Mouse (Mus musculus) skeletal muscle tissue, adult 2 months (tissue): ENCODE results near the gene Alg14.

Source experiments
- DNase-seq: peaks from one replicate; pipeline ENCODE4 v3.0.0-alpha.2; 2012; ENCODE audit warnings: low read depth, low spot score

Gene Alg14

DNA sequence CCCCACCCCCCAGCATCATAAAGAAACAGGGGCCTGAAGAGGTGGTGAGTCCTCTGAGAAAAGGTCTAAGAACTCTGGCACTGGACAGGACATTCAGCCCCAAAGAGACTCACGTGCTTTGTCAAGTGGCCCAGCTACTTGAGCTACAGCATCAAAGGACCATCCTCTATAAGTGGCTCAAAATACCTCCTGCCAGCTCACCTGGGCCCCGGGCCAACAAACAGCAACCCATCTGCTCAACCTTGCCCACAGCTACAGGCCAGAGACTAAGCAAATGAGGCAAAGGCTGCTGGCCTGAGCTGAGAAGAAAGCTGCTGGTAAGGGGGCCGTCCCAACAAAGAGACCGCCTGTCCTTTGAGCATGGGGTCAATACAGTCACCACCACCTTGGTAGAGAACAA, 14.0 kb upstream of the Alg14 start:
- no peak for DNase-seq

DNA sequence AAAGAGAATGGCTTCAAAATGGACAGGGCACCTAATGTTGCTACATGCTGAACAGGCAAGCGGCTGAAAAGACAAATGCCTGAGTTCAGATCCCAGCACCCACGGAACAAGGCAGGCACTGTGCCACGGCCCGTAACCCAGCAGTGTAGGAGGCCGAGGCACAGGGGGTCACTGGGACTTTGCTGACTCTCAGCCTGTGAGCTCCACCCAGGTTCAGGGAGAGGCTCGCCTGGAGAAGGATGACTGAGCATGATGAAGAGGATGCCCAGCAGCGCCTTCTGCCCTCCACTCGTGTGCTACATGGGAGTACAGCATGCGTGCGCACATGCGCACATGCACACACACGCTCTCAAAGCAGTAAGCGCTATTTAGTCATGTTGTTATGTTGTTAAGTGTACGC, 11.9 kb upstream of the Alg14 start:
- no peak for DNase-seq

DNA sequence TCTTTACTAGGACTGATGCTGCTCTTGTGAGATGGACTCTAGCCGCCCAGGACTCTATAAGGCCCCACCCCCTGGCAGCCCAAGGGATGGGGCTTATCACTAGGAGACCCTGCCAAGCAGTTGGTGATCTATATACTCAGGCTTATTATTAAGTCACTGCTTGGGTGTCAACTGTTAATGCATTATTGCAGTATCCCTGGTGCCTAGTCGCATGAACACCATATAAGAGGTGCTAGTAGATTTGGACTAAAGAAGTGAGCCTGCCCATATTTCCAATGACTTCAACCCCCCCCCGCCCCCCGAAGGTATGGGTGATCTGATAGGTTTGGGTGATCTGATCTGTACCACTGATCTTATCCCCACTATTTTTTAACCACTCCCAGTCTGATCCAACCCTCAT, 8.6 kb upstream of the Alg14 start, which contains the start of gene Tmem56:
Tmem56 (minus strand) TSS at position 101 of the 400 bp plus-strand sequence.
- DNase-seq = no peak

DNA sequence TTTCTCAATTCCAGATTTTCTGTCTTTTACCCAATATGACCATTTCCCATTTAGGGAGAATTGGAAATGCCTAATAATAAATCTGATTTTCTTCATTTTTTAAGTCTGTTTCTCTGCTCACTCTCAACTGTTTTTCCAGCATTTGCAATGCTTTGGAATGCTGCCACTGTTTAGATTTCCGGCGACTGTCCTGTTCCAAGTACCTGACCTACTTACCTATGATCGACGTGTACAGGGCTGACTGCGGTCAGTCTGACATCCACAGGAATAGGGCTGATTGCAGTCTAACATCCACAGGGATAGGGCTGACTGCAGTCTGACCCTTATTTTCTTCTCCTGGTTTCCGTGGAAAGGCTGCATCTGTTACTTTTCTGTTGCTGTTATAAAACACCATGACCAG, 6.4 kb upstream of the Alg14 start:
- no peak for DNase-seq

DNA sequence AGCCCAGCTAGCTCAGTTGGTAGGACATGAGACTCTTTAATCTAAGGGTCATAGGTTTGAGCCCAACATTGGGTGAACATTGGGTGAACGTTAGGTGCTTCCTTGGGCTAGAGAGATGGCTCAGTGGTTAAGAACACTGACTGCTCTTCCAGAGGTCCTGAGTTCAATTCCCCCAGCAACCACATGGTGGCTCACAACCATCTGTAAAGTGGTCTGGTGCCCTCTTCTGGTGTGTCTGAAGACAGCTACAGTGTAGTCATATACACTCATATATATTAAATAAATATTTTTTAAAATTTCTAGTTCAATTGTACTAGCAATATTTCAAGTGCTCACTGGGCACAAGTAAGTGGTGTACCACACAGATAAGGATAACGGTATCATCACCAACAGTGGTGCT, 4.4 kb upstream of the Alg14 start:
- DNase-seq = no peak

DNA sequence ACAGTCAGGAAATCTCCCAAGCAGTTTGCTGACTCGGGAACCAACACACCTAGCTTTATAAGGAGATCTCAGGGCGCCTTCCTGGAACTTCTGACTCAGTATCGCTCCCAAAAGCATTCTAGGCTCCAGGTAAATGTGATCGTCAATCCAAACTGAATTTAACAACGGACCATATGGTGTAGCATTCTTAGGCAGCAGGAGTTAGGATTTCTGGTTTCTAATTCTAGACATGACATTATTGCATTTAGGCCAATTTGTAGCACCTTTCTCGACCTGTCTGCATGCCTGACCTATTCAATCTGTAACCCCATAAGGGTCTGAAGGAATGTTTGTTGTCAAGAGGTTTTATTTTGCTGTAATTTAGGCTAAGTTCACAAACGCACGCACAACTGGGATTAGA, 892 bp upstream of the Alg14 start:
- no peak for DNase-seq

DNA sequence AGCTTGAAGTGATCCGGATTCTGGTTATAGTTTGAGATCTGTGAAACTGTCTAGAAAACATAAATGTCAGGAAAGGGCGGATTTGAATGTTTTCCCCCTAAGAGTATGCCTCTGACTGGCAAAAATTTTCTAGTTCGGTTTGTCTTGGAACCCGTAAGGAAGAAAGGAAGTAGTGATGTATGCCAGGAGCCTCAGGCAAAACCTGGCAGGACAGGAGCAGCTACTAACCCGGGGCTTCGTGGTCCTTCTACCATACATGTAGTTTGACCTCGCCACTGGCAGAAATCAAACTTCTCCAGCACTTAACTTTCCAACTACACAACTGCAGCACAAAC, 381 bp upstream of the Alg14 start:
- no peak for DNase-seq

DNA sequence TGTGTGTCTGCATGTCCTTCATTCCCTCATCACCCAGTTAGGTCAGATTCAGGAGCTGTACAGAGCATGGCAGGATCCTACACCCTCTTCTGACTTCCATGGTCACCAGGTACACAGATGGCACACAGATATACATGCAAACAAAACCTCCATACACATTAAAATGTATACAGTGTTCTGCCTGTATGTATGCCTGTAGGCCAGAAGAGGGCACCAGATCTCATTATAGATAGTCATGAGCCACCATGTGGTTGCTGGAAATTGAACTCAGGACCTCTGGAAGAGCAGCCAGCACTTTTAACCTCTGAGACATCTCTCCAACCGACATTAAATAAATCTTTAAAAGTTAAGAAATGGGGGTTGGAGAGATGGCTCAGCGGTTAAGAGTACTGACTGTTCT, 2.6 kb downstream of the Alg14 start:
- DNase-seq = no peak

DNA sequence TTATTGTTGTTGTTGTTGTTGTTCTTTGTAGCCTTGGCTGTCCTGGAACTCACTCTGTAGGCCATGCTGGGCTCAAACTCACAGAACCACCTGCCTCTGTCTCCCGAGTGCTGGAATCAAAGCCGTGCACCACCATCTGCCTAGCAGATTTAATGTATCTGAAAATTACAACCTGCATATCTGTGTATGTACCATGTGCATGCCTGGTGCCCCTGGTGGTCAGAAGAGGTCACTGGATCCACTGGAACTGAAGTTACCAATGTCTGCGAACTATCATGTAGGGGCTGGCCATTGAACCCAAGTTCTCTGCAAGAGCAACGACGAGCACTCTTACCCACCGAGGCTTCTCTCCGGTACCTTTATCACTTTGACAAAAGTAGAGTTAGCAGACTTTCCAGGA, 15.1 kb downstream of the Alg14 start:
- DNase-seq = no peak

DNA sequence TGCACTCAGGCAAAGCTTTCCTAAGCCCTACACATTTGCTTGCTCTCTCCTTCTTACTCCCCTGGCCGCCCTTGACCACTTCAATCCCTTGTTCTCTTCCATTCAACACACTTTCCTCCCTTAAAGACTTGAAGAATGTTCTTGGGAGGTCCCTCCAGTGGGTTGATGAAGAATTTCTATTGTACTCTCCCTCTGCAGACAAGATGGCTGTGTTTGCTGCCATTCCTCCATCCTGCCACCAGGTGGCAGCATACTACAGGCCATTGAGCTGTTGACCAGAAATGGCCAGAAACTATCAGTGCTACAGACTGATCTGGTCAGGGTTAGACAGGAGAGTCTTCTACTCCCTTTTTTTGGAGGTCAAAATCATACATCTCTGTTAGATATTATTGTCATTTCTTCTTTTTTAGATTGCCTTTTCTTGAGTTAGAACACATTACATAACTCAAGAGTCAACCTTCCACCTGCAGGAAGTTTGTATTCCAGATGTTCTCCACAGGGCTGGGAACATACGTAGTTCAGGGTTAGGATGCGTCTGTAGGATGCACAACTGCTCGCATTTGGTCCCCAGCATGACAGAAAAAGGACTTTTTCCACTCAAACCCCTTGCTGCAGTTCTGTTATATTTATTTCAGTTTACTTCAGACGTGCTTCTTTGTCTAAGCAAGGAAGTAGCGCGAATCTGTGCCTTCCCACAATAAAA, 16.1 kb downstream of the Alg14 start:
- peak; percentile 78 for DNase-seq

DNA sequence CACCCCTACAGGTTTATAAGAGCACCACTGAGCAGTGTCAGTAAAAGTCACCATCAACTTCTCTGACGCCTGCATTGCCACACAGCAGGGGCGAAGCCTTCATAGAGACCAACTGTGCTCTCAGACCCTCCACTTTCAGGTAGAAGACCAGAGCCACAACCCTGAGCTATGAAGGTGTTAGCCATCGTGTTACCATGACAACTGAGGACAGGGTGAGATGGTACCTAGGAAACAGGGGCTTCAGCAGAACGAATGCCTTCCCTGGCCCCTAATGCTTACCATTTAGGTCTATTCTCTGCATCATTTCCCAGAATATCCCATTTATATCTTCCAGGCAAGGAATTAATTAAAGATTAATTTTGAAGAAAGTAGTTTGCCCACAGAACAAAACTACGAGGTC, 17.4 kb downstream of the Alg14 start:
- DNase-seq = no peak

DNA sequence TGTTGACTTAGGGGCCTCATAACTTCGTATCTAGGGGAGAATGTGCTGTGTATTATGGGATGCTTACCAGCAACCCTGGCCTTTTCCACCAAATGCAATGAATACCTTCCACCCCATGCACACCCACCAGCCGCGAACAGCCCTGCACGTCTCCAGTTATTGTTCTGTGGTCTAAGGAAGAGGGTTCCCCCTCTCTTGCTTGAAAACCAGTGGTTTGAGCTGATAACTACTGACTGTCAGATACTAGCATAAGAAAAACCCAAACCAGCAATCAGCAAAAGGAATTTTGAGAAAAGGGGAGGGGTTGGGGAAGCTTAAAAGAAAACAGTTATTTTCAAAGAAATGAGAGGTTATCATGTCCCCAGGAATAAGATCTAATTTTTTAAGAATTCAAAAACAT, 17.9 kb downstream of the Alg14 start:
- DNase-seq = no peak

DNA sequence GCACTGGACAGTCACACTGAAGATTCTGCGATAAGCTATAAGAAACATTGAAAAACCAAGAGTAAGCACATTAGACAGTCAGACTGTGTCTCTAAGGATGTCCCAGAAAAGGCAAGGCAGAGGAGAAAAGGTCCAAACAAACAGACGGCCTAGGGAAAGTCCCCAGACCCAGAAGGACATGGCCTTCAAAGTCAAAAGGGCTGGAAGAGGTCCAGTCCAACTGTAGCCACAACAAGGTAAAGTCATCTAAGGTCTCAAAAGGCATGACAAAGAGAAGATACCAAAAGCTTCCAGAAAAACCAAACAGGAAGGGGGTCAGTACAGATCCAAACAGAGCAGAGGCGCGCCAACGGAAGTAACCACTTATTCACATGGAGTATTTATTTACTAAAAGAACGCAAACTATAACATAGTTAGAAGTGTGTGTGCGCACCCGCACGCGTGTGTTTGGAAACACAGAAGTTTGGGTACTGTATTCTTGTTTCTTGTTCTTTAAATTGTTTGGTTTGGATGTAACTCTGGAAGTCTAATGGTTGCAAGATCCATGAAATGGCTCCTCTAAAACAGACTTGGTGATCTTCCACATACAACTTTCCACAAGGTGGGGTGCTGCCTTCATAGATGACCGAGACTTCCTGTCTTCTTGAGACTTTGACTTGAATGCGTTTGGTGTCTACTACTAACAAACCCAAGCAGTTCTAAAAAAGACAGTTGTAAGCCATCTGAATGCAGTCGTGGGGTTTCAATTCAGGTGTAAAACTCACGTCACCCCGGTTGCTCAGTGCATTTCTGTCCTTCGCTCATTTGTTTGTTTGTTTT, 18.5 kb downstream of the Alg14 start:
- no peak for DNase-seq

DNA sequence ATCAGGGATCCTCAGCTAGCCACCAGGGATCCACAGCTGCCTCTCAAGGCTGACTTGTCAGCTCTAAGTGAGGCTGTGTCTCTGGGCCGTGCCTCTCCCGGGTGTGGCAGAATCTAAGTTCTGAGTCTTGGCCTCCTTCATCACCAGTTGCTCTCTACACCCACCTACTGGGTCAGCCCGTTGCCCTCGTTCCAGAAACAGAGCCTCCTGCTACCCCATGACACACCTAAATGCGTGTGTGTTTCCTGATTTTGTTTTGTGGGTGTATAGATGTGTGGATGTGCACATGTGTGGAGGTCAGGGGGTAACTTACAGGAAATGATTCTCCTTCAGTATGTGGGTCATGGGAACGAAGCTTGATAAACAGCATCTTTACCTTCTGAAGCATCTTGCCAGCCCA, 20.9 kb downstream of the Alg14 start:
- no peak for DNase-seq

DNA sequence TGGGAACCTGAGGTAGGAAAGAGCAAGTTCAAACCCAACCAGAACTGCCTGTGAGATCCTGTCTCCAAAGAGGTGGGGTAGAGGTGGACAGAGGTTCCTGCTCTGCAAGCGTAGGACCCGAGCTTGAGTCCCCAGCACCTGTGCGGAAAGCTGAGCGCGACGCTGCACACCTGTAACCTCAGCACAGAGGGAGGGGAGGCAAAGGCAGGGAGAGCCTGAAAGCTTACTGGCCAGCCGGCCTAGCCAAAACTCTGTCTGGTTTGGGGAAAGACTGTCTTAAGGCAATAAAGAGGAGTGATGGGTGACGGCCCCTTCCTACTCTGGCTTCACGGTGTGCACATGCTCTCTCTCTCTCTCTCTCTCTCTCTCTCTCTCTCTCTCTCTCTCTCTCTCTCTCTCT, 21.4 kb downstream of the Alg14 start:
- DNase-seq = no peak

DNA sequence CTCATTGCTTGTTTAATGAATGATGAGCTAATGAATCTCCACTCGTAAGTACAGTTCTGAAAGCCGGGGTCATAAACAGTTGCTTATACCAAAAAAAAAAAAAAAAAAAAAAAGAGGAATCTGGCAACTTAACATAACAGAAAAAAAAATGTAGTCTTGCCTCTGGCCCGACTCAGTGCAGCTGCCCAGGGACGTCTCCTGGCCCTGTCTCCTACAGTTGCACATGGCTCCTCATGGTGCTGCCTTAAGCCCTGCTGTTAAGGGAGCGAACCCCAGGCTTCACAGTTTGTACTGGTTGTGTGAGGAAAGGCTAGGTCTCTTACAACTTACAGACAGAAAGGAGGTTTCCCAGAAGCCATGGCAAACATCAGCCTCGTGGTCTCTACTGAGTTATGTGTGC, 22.6 kb downstream of the Alg14 start:
- DNase-seq = no peak

DNA sequence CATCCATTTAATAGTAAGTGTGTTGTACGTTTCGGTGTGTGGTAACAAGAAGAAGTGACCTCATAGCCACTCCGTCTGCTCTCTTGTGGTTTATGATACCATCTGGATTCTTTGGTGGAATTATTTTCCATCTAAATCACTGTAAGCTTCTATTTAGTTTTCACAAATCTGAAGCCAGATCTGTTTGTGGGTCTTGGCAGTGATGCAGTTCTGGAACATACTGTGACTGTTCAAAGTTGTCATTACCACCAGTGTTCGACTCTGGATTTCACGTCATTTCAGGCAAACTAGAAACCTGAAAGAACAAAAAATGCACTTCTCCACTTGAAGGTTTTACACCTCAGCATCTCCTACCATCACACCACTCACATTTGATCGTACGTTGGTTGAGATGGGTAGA, 23.9 kb downstream of the Alg14 start:
- no peak for DNase-seq

DNA sequence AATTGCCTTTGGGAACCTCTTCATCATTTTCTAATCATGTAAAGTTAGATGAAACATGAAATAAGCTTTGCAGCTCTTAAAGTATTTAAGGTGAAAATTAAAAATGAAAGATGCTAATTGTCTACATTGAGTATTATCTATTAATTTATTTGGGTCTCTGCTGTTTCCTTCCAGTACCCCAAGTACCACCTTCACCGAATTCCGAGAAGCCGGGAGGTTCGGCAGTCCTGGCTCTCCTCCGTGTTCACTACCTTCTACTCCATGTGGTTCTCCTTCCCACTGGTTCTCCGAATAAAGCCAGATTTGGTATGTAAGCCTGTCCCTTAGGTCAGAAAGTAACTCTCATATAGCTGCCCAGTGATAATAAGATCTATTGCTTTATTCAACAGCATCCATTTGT, 28.3 kb downstream of the Alg14 start:
- DNase-seq = no peak

DNA sequence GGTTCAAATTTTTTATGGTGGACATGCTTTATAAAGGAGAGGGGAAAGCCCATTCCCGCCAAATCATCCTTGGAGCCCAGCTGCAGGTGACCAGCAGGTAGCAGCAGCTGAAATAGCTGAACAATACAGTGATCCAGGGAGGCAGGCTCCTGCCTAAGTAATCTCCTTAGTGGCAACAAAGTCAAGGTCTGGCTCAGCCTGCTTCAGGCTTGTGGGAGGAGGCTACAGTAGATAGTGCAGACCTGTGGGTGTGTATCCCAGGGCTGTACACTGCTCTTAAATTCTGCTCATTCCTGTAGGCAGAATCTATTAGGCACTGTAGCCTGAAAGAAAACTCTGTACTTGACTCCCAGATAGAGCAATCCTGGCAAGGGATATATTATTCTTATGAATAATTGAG, 29.3 kb downstream of the Alg14 start:
- no peak for DNase-seq

DNA sequence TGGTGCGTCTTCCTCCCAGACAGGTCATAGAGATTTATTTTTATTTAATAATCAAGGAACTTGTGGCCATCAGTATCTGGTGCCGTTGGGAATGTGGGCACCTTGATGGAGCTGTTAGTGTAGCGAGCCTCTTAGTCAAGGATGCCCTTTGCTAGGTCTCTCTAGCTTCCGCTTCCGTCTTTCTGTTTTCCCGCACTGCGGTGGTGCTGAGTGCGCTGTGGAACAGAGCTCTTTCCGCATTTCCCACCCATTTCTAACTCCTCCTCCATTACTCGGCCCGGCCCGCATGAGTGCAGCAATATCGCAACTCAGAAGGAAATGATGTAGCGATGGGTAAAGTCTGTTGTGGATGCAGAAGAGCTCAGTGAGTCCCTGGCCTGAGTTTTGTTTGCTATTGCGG, 31.8 kb downstream of the Alg14 start:
- no peak for DNase-seq

DNA sequence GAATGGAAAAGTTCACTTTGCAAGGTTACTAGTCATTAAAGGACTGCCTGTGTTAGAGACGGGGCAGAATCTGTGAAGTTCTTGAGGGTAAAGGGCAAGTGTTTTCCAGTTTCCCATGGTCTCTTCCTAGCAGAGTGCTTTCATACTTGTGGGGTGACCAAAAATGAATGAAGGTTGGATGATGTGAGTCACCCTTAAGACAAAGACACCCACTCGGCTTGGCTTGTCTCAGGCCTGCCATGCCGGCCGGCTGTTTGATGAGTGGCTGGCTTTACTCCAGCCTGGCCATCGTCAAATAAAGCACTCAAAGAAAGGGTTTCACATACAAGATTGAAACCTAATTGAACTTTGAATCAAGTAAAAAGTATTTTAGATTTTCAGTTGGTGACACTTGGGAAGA, 35.8 kb downstream of the Alg14 start:
- no peak for DNase-seq

DNA sequence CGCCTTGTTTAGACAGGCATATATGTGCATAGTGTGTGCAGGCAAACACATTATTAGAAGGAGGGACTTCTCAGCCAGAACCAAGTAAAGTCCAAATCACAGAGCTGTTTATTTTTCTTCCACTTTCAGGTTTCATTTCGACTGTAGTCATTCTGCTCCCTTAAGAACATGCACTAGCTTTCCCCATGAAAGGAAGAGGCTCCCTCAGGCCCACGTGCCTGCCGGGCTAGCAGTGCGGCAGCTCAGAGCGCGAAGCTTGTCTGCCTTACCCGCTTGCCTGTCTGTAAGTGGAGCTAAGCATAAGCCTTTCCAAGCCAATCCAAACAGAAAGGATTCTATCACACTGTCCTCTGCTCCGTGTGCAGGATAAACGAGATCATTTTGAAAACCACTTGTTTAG, 38.1 kb downstream of the Alg14 start:
- no peak for DNase-seq

DNA sequence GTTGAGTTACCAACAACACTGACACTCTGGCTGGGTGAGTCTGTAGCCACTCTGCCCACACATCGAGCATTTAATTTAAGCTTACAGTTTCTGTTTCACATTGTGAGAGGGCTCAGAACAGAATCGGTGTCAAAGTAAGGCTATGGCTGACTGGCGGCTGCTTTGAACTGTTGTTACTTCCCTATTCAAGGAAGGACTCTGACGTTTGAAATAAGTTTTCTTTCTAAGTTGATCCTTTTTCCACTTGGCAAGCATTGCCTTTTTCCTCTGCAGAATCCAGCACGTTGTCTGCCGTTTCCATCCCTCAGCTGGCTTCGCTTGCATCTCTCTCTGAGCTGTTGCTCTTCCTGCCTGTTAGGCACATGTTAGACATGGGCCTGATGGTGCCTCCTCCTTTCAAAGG, 38.7 kb downstream of the Alg14 start:
- no peak for DNase-seq
